Mouse (Mus musculus) heart, embryonic 16.5 days (tissue): ENCODE measurements at regions not wholly inside any gene's neighbourhood (a gene's known extent, or its start where the extent isn't known, plus 50 kb on each side); places are given as distances from the start of the nearest gene placed in this dataset.

ENCODE experiments used
- ATAC-seq: fragments of 200-750 bp; cut with Nextera tagmentation; replicated peaks from 2 replicates; pipeline ENCODE4 v1.8.0; 2017; ENCODE audit warnings: moderate number of reproducible peaks; ENCODE audit not compliant: insufficient read depth, low FRiP score; ENCODE audit errors: extremely low read depth
- H3K27ac ChIP-seq: fragments of 300-500 bp; sonication (generic); 2 replicates; pipeline ENCODE4 v1.5.1; 2014; ENCODE audit warnings: mild to moderate bottlenecking, low read length, control low read depth, moderate library complexity
- H3K27me3 ChIP-seq: fragments of 300-500 bp; sonication (generic); 2 replicates; pipeline ENCODE4 v1.6.1; 2014; ENCODE audit warnings: low read length, mixed read lengths; ENCODE audit not compliant: control insufficient read depth, insufficient read depth
- H3K36me3 ChIP-seq: fragments of 300-500 bp; sonication (generic); 2 replicates; pipeline ENCODE4 v1.6.1; 2014; ENCODE audit not compliant: control insufficient read depth, insufficient read depth
- H3K4me1 ChIP-seq: fragments of 300-500 bp; sonication (generic); 2 replicates; pipeline ENCODE4 v1.6.1; 2014; ENCODE audit warnings: low read length, mixed read lengths; ENCODE audit not compliant: control insufficient read depth, insufficient read depth
- H3K4me2 ChIP-seq: fragments of 300-500 bp; sonication (generic); 2 replicates; pipeline ENCODE4 v1.6.1; 2014; ENCODE audit warnings: low read depth, mild to moderate bottlenecking, control low read depth, low read length
- H3K4me3 ChIP-seq: fragments of 300-500 bp; sonication (generic); 2 replicates; pipeline ENCODE4 v1.5.1; 2014; ENCODE audit warnings: mild to moderate bottlenecking, control low read depth, low read length
- H3K9ac ChIP-seq: fragments of 300-500 bp; sonication (generic); 2 replicates; pipeline ENCODE4 v1.6.1; 2014; ENCODE audit warnings: low read length, control low read depth
- H3K9me3 ChIP-seq: fragments of 300-500 bp; sonication (generic); replicated peaks from 2 replicates; pipeline ENCODE4 v1.6.1; 2016; ENCODE audit warnings: low read length; ENCODE audit not compliant: control insufficient read depth
- whole genome bisulfite sequencing: fragments of 180-500 bp; shearing (Covaris S2); extraction: QIAGEN DNeasy Blood & Tissue Kit; methylation state at CpG from one replicate; pipeline ENCODE4 v1.1.7; 2014; 5-methylcytosine and 5-hydroxymethylcytosine counted together

GRCm38 (mm10) chr8:26809943-26810342 lies 167.2 kb upstream of the Zfp703 start:
- no peak for ATAC-seq
- no peak overlapping the region for H3K4me2 ChIP-seq
- H3K9ac ChIP-seq, result no peak overlapping the region
- H3K27me3 ChIP-seq, result peaks cover 17% of the 10 kb centered on the region
- H3K4me3 ChIP-seq, result no peak overlapping the region
- no peak overlapping the region for H3K27ac ChIP-seq
- 70% methylated on average over 7 of the region's 7 CpGs for WGBS
- H3K4me1 ChIP-seq, result peaks cover 37% of the 10 kb centered on the region
- no peaks in the 10 kb centered on the region for H3K9me3 ChIP-seq
- H3K36me3 ChIP-seq, result no peaks in the 10 kb centered on the region

- Histone ChIP-seq H3K9ac (no peak overlapping the region), H3K4me2 (no peak overlapping the region)
These were observed 165.4 kb upstream of the Zfp703 start for GRCm38 (mm10) chr8:26811533-26812236.

GRCm38 (mm10) chr8:26813198-26813815 lies 163.8 kb upstream of the Zfp703 start:
- peaks cover 15% of the 10 kb centered on the region for H3K27me3 ChIP-seq

More at GRCm38 (mm10) chr8:26811533-26812236, 165.4 kb upstream of the Zfp703 start:
- Histone ChIP-seq H3K27ac (no peak overlapping the region), H3K36me3 (no peaks in the 10 kb centered on the region), H3K4me1 (peaks cover 31% of the 10 kb centered on the region), H3K4me3 (no peak overlapping the region), H3K9me3 (no peaks in the 10 kb centered on the region), H3K27me3 (peaks cover 17% of the 10 kb centered on the region)
- no peak for ATAC-seq
- 78% methylated on average over 12 of the region's 12 CpGs for WGBS

GRCm38 (mm10) chr8:26815020-26815584 lies 162.0 kb upstream of the Zfp703 start:
- no peaks in the 10 kb centered on the region for H3K9me3 ChIP-seq
- H3K4me3 ChIP-seq, result no peak overlapping the region
- H3K36me3 ChIP-seq, result no peaks in the 10 kb centered on the region
- peaks cover 15% of the 10 kb centered on the region for H3K27me3 ChIP-seq
- H3K4me1 ChIP-seq, result peaks cover 12% of the 10 kb centered on the region
- no peak overlapping the region for H3K4me2 ChIP-seq
- no peak for ATAC-seq
- no peak overlapping the region for H3K9ac ChIP-seq
- WGBS, result 66% methylated on average over 15 of the region's 15 CpGs
- H3K27ac ChIP-seq, result no peak overlapping the region

More at GRCm38 (mm10) chr8:26813198-26813815, 163.8 kb upstream of the Zfp703 start:
- Histone ChIP-seq H3K27ac (no peak overlapping the region), H3K4me1 (peaks cover 20% of the 10 kb centered on the region), H3K4me3 (no peak overlapping the region), H3K36me3 (no peaks in the 10 kb centered on the region), H3K9me3 (no peaks in the 10 kb centered on the region), H3K9ac (no peak overlapping the region), H3K4me2 (no peak overlapping the region)
- 36% methylated on average over 9 of the region's 9 CpGs for WGBS
- ATAC-seq, result peak; percentile 79

GRCm38 (mm10) chr8:26816977-26817376 lies 160.1 kb upstream of the Zfp703 start:
- Histone ChIP-seq H3K4me3 (no peak overlapping the region), H3K4me1 (peaks cover 9% of the 10 kb centered on the region), H3K36me3 (no peaks in the 10 kb centered on the region), H3K9ac (no peak overlapping the region), H3K27me3 (peaks cover 8% of the 10 kb centered on the region), H3K4me2 (no peak overlapping the region), H3K9me3 (no peaks in the 10 kb centered on the region), H3K27ac (no peak overlapping the region)
- ATAC-seq, result no peak
- WGBS, result 72% methylated on average over 7 of the region's 7 CpGs

GRCm38 (mm10) chr8:26824189-26824941 lies 152.8 kb upstream of the Zfp703 start:
- no peak for ATAC-seq
- Histone ChIP-seq H3K27ac (no peak overlapping the region), H3K4me1 (peaks cover 9% of the 10 kb centered on the region; the same call in 1 of the 2 replicates), H3K4me3 (no peak overlapping the region), H3K9me3 (no peaks in the 10 kb centered on the region), H3K27me3 (no peaks in the 10 kb centered on the region), H3K4me2 (no peak overlapping the region), H3K9ac (no peak overlapping the region), H3K36me3 (no peaks in the 10 kb centered on the region)
- 81% methylated on average over 8 of the region's 8 CpGs for WGBS

GRCm38 (mm10) chr8:26828311-26828909 lies 148.7 kb upstream of the Zfp703 start:
- WGBS, result 35% methylated on average over 10 of the region's 10 CpGs
- no peaks in the 10 kb centered on the region for H3K36me3 ChIP-seq
- H3K27me3 ChIP-seq, result no peaks in the 10 kb centered on the region
- H3K4me1 ChIP-seq, result peaks cover 15% of the 10 kb centered on the region
- H3K9me3 ChIP-seq, result no peaks in the 10 kb centered on the region
- peak overlapping the region; percentile 25 for H3K27ac ChIP-seq
- H3K4me2 ChIP-seq, result no peak overlapping the region
- no peak overlapping the region for H3K9ac ChIP-seq
- ATAC-seq, result no peak
- no peak overlapping the region for H3K4me3 ChIP-seq

GRCm38 (mm10) chr8:26829313-26829712 lies 147.8 kb upstream of the Zfp703 start:
- Histone ChIP-seq H3K4me1 (peaks cover 15% of the 10 kb centered on the region), H3K4me3 (no peak overlapping the region), H3K9ac (no peak overlapping the region), H3K9me3 (no peaks in the 10 kb centered on the region), H3K27me3 (no peaks in the 10 kb centered on the region), H3K27ac (no peak overlapping the region; the same call in 1 of the 2 replicates), H3K4me2 (no peak overlapping the region), H3K36me3 (no peaks in the 10 kb centered on the region)
- WGBS, result 72% methylated on average over 4 of the region's 4 CpGs
- no peak for ATAC-seq
